Mouse (Mus musculus) spleen, embryonic (tissue): ENCODE measurements around the gene Gramd1a.

Experiments
- CTCF ChIA-PET: fragments of 350-600 bp; sonication (Branson Sonifier 250); formaldehyde crosslinking; loops from one replicate; lab custom pipeline; 2022; lab: Charles Lee

Gramd1a gene

DNA sequence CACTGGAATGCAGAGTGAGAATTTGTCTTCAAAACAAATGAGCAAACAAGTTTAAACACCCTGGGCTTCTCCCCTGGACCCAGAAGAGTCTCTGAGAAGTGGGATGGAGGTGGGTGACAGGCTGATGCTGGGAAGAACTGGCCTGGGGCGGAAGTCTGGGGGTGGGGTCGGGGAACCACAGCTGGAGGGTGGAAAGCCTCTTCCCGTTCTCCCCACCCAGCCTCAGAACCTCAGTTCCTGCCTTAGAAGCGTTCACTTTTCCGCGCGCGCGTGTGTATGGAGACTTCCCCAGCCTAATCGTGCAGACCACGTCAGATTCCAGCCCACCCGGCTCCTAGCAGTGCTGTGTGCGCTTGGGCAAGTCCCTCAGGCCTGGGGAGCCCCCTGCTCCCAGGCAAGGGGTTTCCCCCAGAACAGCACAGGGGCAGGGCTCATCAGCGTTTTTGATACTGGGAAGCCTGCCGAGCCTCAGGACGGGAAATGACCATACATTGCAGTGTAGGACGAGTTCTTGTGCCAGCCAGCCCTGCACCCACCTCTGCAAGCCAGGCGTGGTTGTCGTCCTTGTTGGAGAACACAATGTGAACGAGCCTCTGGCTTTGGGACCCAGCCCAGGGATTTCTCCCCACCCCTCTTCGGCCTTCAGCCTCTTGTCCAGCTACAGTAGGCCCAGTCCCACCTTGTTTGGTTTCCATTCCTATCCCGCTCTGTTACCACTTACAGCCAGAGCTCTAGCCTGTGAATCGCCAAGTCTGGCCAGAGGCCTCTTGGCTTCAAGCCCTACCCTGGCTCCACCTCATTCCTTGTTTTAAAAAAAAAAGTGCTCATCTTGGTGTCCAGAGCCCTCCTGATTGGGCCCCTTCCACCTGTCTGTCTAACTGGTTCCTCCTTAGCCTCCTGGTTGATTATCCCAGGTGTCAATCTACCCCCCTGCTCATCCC lies 4.1 kb downstream of the Gramd1a start:
- CTCF ChIA-PET = no interaction called here

DNA sequence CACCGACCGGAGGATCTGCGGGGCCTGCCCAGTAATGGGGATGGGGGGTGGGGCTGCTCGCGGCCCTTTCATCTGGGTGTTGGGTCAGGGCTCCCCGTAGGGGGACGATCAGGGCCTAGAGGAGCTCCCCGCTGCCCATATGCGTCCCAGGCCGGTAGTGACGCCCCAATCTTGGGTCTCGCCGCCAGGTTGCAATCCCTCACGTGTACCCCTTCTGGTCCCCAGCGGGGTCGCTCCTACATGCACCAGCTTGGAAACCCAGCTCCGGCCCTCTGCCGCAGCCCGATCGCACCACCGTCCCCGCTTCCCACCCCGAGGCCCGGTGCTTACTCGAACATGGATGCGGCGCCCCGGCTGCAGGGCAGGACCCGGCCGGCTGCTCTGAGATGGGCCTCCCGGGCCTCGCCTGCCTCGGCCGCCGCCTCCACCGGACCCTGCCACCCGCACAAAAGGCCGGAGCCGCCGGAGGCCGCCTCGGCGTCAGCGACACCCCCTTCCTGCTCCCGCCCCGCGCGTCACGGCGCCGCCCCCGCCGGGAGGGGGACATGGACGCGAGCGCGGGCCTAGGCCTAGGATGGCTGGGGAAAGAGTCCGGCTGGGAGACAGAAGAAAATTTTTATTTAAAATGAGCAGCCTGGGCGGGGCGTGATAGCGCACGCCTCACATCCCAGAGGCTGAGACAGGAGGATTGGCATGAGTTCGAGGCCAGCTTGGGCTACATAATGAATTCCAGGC lies 5.0 kb downstream of the Gramd1a start:
- CTCF ChIA-PET = interaction anchor here (0.9 kb wide), 1 partner anchor 22 kb away, joined by 3 read pairs; no protein-coding TSS in a partner anchor

DNA sequence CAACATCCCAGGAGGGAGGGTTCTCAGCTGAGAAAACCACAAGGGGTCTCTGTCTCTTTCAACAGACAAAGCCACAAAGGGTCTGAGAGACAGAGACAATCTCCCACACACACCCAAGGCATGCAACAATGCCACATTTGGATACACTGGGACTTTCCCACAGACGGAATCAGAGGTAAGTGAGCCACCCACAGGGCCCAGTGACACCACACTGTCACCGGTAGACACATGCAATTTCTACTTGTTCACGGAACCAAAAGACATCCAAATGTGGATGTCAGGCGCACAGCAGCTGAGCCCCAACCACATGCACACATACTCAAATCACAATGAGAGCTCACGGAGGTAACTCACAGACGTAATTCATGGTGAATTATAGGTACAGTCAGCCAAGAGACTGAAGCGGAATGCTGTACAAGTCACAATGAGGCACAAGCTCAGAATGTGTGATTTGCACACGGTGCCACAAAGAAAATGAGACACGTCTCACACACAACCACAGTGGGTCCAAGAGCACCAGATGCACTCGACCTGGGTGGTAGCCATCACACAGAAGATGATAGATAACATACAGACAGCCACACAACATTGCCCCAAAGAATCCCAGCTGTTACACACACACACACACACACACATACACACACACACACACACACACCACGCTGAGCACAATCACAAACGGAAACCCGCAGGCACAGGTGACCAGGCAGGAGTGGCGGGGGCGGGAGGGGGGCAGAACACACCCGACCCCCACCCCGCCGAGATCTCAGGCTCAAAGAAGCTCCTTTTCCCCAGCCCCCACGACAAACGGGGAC lies 5.7 kb downstream of the Gramd1a start:
- CTCF ChIA-PET = interaction anchor here (0.9 kb wide), 1 partner anchor 23 kb away, joined by 3 read pairs; no protein-coding TSS in a partner anchor

DNA sequence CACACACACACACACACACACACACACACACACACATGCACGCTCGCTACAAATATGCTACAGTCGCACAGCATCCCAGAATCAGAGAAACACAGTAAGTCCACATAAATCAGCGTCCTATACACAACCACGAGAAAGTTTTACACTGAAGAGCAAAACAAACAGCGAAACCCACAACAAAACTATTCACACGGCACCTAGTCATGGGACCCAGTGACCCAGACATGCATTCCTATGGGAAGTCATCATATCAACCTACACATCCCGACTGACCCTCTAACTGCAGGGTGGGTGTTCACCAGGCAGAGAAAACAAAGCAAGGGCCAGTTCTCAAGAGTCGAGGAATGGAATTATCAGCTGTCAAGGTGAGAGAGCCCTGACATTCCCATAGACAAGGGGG lies 6.4 kb downstream of the Gramd1a start:
- CTCF ChIA-PET = no interaction called here

DNA sequence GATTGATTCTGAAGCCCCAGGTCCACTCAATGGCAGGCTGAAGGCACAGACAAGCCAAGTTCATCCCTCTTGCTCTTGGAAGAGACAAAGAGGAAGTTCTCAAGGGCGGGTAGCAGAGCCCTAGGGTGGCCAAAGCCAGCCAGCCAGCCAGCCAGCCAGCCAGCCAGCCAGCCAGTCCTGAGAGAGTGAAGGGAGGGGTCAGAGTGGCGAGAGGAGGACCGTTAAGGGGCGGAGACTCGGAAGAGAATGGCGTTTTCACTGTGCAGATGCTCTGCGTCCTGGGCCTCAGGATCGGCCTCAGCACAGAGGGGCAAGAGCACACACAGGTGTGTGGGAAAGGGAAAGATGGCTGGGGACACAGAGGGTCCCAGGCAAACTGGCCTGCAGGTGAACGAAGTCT lies 6.9 kb downstream of the Gramd1a start:
- CTCF ChIA-PET = no interaction called here

DNA sequence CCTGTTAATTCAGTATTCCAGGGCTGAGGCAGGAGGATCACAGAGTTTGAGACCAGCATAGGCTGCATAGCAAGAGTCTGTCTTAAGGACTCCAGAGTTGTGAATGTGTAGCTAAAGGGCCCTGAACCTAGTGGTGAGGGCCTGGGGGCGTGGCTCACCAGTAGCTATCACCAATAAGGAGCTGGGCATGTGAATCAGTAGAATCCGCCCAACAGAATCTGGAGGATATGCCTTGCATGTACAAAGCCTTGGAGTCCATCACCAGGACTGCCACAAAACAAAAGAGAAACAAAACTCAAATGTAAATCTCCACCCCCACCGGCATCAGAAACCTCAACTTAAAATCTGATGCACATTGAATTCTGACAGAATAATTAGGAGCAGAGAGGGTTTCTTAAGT lies 7.6 kb downstream of the Gramd1a start:
- CTCF ChIA-PET = no interaction called here

DNA sequence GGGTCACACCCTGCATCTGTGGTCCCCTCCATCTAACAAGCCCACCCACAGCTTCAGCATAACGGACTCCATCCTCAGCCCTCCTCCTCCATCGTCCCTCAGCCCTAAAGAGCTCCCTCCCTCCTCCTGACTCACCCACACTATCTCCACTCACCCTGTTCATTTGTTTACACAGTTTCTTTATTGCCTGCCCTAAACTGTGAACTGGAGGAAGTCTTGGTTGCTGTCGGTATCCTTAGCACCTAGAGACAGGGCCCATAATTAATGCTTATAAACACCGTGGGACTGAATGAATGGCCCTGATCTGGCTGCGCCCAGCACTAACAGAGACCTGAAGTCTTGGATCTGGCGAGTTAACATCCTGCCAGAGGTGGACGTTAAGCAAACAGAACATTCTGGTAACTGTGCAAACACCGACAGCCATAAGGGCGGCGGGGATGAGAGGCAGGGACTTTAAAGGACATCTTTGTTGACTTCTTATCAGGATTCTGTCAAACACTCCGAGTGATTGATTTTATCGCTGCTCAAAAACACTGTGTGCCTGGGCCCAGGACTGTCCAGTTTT lies 10.0 kb downstream of the Gramd1a start:
- CTCF ChIA-PET = no interaction called here

DNA sequence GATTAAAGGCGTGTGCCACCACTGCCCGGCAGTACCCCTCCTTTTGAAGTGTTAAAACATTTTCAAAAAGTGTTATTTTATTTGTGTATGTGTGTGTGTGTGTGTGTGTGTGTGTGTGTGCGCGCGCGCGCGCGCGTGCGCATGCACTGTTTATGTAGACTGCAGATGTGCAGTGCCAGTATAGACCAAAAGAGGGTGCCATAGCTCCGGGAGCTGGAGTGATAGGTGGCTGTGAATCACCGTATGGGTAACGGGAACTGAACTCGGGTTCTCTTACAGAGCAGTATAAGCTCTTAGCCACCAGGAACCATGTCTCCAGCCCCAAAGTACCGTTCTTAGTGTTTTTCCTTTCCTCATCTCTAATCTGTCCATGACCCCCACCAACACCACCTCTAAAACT lies 10.8 kb downstream of the Gramd1a start:
- CTCF ChIA-PET = no interaction called here

DNA sequence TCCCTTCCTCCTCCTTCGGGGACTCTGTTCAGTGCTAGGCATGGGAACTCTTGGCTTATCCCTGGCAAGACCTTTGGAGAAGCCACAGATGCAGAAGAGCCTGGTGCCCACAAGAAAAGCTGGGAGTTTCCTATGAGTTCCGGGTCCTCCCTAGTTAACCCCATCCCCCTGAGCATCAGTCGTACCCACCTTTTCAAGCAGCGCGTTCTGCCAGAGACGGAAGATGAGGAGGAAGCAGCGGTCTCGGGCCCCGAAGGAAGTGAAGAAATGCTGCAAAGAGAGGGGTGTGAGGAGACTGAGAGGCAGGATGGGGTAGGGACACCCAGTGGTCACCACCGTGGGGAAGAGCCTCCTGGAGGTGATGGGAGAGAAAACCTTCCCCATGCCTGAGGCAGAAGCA lies 14.8 kb downstream of the Gramd1a start:
- CTCF ChIA-PET = no interaction called here

DNA sequence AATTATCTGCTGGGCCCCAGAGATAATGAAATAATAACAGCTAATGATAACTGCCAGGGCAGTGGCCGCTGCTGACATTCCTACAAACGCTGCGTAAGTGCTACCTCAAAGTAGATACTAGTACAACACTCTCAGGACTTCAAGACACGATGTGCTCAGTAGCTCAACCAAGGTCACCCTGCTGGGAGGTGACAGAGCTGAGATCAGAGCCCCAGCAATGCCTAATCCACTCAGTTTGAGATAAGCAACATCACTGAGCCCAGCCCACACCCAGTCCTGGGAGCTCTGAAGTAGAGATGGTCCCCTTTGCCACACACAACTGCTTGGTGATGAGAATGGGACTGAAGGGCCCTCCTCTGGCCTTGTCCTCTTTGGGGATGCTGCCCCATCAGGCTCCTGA lies 15.4 kb downstream of the Gramd1a start:
- CTCF ChIA-PET = interaction anchor here (0.9 to 2.0 kb wide), 2 partner anchors 16 to 32 kb away, joined by 5 to 9 read pairs; no protein-coding TSS in a partner anchor

DNA sequence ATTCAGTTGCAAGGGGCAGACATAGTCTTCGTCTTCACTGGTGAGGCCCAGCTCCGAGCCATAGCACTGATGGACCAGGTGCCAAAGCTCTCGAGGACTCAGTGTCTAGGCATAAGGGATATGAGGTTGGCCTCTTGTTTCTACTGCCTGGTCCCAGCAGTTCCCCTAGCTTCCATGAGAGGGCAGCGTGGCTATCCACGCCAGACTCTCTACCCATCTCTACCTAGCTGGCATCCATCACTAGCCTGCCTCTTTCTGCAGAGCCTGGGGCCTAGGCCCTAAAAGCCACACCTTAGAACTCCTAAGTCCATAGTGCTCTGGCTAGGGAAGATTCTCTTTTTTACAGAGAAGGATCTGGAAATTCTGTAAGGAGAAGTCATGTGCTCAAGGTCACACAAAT lies 15.9 kb downstream of the Gramd1a start:
- CTCF ChIA-PET = interaction anchor here (0.9 to 2.0 kb wide), 3 partner anchors 17 to 32 kb away, joined by 3 to 9 read pairs (median 5); no protein-coding TSS in a partner anchor

DNA sequence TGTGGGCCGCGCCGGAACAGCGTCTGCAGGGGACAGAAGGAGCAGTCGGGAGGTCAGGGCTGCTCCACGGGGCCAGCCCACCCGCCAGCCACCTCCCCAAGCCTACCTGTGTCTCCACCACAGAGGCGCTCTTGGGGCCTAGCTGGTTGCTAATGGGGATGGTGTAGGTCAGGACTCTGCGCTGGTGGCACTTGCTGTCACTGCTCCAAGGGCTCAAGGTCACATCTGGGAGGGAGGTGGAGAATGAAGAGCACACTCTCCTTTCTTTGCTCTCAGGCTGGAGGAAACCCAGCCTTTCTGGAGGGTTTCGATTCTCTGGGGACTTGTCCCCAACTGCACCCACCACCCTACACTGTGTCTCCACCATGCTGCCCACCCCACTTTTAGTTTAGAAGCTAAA lies 20.0 kb downstream of the Gramd1a start:
- CTCF ChIA-PET = interaction anchor here (0.6 to 0.8 kb wide), 2 partner anchors 21 to 788 kb away, joined by 3 read pairs; no protein-coding TSS in a partner anchor

DNA sequence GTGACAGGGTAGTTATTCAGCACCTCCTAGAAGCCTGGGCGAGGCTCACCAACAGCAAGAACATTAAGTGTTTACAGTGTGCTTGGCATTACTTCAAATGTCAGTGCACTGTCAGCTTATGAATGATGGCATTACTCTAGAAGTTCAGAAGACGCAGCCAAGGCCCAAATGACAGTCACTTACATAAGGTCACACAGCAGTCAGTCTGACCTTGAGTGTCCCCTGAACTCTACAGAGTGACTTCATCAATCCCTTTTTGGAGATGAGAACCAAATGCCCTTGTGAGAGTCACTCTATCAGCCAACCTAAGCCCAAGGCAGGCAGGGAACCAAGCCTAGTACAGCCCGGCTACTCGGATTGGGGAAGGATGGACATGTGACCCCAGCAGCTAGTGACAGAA lies 23.8 kb downstream of the Gramd1a start:
- CTCF ChIA-PET = no interaction called here

DNA sequence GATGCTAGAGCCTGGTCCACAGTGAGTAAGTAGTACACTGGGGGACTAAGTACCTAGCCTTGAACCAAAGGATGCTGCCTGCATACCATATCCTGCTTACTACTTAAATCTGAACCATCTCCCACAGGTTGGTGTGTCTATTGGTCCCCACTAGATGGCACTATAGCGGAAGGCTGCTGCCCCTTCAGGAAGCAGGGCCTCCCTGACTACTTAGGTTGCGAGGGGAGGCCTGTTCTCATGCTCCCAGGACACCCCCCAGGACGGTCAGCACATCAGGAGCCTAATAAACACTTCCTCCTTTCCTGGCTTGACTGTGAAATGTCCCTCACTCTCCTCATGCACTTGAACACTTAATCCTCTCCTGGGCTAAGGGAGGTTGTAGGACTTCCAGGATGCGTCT lies 24.9 kb downstream of the Gramd1a start:
- CTCF ChIA-PET = interaction anchor here (0.6 to 0.8 kb wide), 2 partner anchors 44 to 87 kb away, joined by 3 read pairs; no protein-coding TSS in a partner anchor

DNA sequence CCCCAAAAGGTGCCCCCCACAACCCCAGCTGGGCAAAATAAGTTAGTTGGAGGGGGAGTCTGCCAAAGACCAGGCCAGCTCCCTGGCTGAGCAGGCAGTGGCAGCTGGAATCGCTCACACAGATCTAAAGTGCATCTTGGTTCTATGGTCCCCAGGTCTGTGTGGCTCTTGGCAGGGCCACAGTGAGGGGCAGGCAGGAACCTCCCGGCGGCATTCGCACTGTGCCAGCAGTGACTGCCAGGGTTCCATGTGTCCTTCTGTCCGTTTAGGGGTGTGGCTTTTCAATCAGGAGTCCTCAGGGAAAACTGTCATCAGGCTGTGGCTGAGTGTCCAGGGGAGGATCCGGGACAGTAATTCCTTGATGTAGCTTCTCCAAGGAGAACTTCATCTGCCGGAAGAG lies 25.5 kb downstream of the Gramd1a start:
- CTCF ChIA-PET = interaction anchor here (0.8 kb wide), 1 partner anchor 44 kb away, joined by 3 read pairs; no protein-coding TSS in a partner anchor

DNA sequence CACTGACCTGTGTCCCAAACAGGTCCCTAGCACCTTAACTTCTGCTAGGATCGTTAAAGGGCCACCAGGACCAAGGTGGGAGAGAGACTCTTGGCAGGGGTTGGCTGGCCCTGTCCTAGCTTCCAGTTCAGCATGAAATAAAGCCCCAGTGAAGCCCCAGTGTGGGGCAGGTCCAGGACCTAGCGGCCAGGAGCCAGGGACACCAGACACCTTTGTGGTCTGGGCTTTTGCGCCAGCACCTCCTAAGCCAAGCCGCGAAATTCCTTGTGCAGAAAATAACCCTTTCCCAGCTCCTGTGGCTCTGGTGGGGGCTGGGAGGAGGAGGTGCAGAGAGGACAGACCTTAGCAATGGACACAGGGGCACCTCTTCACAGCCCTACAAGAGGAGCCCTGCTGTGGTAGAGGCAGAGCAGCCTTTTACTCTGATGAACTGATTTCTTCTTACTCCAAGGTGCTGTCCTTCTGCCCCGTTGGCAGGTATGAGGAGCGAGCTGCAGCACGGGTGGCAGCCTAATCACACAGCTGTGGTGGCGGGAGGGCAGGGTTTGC lies 27.5 kb downstream of the Gramd1a start:
- CTCF ChIA-PET = no interaction called here

DNA sequence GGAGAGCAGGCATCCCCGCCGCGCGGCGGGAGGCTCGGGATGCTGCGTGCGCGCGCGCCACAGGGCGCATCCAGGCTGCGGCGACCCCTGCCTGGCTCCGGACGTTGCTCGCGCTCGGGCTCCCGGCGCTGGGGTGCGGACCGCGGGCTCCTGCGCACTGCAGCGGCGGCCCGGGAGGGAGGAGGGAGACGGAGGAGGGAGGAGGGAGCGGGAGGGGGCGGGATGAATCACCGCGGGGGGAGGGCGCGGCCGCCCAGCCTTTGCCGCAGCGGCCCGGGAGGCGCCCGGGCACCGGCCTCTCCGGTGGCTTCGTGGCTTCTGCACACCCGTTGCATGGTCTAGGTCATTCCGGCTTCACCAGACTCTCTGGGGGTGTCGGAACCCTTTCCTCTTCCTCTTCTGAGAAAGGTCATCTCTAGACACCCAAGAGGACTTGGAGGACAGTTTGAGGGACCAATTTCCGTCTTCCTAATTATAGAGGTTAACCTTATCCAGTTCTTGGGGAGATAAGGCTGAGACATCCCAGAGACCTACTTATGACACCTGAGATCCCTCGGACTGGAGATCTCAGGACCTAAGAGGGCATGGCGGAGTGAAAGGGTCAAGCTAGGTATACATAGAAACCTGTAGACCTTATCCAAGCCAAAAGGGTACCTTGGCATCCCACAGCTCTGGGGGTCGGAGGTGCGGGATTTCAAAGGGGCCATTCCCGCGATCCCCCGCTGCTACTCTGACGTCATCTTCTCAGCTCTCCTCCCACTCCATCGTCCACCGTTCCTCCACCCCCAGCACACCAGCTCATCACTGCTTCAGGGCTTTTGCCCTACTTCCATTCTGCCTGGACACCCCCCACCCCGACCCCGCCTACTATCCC lies 28.6 kb downstream of the Gramd1a start, which contains the start of gene Scn1b:
Gene Scn1b (minus strand): TSS at position 153 of the 874 bp plus-strand sequence.
- CTCF ChIA-PET = no interaction called here

DNA sequence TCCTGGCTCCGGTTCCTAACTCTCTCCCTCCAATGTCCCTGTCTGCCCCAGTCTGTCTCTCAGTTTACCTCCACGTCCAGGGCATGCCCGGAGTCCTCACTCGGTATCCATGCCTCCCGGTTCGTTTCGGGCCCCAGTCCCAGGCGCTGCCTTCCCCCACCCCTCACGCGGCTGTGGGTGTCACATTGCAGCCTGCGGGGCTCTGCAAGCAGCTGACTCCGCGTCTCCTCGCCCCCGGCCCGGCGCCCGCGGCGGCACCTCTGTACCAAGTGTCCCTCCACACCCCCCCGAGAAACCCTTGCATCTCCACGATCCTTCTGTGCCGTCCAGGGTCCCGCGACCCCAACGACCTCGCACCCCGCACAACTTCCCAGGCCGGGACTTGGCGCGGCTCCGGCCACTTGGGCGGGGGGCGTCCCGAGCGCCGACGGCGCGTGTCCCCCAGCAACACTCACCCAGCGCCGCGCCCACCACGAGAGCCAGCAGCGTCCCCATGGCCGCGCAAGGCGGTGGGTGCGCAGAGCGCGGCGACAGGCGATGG lies 29.4 kb downstream of the Gramd1a start:
- CTCF ChIA-PET = no interaction called here

DNA sequence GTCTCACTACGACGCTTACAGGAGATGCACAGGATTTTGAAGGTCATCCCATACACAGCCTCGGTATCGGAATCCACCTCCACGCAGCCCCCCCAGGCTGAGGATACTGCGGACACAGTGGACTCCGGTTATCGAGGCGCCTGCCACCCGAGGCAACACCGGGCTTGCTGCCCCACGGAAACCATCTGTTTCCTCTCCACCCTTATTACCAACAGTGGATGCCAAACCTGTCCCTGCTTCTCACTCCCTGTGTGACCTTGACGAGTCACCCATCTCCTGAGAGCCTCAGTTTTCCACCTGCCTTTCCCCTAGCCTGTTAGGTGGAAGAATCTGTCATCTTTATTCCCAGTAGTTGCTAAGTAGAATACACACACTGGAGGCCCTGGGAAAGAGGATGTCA lies 30.6 kb downstream of the Gramd1a start:
- CTCF ChIA-PET = no interaction called here
